Mouse (Mus musculus): Measurements from ENCODE around the gene Fpgt.

Fpgt gene

DNA sequence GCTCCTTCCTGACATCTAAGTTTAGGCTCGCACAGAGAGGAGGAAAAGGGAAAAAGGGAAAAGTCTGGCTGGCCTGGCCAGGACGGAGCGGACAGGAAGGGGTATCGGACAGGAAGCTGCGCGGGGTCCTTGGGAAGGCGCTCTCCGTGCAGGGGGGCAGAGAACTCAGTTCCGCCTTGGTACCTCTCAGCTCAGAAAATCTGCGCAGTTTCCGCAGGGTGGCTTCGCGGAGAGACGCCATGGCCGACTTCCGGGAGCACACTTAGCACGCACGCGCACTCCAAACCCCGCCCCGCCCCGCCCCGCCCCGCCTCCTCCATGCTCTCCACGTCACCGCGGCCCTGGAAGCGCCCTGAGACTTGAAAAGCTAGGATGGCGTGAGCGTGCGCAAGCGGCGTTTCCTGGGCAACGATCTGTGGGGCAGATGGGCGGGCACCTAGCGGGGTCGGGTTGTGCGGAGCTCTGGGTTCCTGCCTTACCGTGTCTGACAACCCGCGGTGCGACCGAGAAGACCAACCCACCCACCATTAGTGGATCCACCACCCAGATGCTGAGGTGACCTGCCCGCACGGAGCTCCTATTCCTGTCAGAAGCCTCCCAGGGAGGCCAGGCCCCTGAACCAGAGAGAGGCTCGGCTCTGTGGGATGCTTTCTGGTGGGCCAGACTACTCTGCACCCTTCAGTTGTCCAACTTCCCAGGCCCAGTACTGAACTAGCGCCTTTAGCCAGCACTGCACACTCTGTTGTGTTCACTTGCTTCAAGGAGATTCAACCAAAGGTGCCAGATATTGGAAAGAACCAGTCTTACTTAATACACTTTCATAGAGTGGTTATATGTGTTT is at the start of gene Fpgt, which contains the start of gene Lrriq3:
TSS of gene Fpgt (minus strand) at position 288 of the 841 bp plus-strand sequence.
TSS of gene Lrriq3 (plus strand) at position 319 of the 841 bp plus-strand sequence.
- DNase-seq (ENCODE audit: low read depth in 1 of 2, low spot score in 2 of 2) = peak; percentile 39 to 67

DNA sequence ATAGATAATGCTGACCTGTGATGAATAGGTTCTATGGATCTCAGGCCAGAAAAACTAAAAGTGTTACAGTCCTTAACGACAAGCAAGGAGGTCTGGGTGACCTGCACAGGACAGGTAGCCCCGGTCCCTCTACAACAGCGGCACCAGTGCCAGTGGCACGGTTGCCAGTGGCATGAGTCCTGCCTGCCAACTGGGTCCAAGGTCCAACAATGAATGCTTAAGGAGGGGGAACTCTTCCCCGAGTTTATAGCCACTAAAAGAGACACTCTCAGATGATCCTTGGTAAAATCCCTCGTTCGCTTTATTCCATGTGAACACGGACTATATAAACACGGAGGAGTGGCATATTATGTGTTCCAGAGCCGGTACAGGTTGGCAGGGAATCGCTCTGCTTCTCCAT is 47.8 kb upstream of the Fpgt start:
- DNase-seq (ENCODE audit: low read depth in 1 of 2, low spot score in 2 of 2) = no peak

GRCm38 (mm10) chr3:155137737-155138136 is 44.5 kb upstream of the Fpgt start:
- no peak for DNase-seq (ENCODE audit: low read depth in 1 of 2, low spot score in 2 of 2)

DNA sequence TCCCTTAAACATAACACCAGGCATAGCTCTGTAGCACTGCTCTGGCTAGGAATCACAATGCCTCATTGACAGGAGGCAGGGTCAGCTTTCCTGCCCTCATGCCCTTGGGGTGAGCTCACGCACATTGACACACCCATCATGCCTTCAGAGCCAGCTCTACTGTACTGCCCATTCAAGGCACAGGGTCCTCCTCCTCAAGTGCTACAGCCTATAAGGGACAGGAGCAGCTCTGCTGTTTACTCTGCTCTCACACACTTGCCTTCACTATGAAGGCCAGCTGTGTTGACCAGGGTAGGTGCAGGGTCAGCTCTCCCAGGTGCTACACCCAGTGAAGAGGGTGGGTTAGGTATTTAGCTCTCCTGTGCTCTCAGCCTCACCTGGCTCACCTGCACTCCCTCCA is 12.8 kb upstream of the Fpgt start:
- no peak for DNase-seq (ENCODE audit: low read depth in 1 of 2, low spot score in 2 of 2)

GRCm38 (mm10) chr3:155099266-155099665 is 6.1 kb upstream of the Fpgt start:
- DNase-seq (ENCODE audit: low read depth in 1 of 2, low spot score in 2 of 2) = no peak

DNA sequence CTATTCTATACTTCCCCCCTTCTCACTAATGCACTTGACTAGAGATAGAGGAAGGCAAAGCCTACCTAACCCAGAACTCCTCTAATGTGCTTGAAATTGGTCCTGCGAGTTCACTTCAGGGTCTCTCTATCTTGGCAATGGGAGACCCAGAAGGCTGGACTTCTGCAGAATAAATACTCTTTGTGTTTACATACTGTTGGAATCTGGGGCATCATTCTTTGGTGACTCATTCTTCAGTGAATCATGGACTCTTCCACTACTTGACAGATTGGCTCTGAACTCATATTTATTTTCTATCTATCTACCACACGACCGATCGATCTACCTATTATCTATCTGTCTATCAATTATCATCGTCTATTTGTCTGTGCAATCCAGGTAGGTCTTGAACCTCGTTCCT is 1.1 kb downstream of the Fpgt start:
- DNase-seq (ENCODE audit: low read depth in 1 of 2, low spot score in 2 of 2) = no peak

- DNase-seq (ENCODE audit: low read depth in 1 of 2, low spot score in 2 of 2) = no peak
Observed at GRCm38 (mm10) chr3:155077908-155078307, 15.3 kb downstream of the Fpgt start.

DNA sequence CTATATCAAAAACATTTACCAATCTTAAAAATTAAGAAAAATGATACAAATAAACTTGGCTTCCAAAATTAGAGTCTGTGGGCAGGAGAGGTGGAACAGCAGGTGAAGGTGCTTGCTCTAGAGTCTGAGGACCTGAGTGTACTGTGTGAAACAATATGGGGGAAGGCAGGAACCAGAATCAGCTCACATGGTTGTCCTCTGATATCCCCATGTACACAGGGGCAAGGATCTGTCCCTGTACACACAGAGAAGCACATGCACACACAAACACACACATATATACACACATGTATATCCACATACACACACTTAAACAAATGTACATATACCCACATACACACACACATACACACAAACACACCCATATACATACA is 33.8 kb downstream of the Fpgt start:
- DNase-seq (ENCODE audit: low read depth in 1 of 2, low spot score in 2 of 2) = no peak

GRCm38 (mm10) chr3:155058800-155059448 is 34.3 kb downstream of the Fpgt start:
- no peak for DNase-seq (ENCODE audit: low read depth in 1 of 2, low spot score in 2 of 2)

DNA sequence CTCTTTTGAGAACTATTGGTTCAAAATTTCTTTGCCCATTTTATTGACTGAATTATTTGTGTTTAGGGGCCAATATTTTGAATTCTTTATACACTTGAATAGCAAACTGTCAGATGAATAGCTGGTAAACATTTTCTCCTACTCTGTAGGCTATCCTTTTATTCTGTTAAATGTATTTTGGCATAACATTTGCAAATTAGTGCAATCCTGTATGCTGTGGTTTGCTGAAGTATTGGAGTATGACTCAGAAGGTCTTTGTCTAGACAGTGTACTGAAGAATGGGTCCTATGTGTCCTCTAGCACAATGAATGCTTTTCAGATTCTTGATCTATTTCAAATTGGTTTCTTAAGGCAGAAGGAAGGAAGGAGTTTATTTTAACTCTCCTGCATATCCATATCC is 35.6 kb downstream of the Fpgt start:
- DNase-seq (ENCODE audit: low read depth in 1 of 2, low spot score in 2 of 2) = no peak

GRCm38 (mm10) chr3:155056606-155057005 is 36.6 kb downstream of the Fpgt start:
- no peak for DNase-seq (ENCODE audit: low read depth in 1 of 2, low spot score in 2 of 2)

GRCm38 (mm10) chr3:155055231-155055916 is 37.8 kb downstream of the Fpgt start, which contains the start of gene Tnni3k:
Gene Tnni3k, minus strand, starts transcription at chr3:155055407.
- no peak for DNase-seq (ENCODE audit: low read depth in 1 of 2, low spot score in 2 of 2)

DNA sequence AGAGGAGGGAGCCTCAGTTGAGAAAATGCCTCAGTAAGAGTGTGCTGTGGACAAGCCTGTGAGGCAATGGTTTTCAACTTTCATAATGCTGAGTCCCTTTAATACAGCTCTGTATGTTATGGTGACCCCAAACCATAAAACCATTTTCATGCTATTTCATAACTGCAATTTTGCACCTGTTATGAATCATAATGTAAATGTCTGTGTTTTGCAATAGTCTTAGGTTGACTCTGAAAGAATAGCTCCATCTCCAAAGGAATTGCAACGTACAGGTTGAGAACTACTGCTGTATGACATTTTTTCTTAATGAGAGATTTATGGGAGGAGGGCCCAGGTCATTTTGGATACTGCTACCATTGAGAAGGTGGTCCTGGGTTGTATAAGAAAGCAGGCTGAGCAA is 40.0 kb downstream of the Fpgt start:
- DNase-seq (ENCODE audit: low read depth in 1 of 2, low spot score in 2 of 2) = no peak

DNA sequence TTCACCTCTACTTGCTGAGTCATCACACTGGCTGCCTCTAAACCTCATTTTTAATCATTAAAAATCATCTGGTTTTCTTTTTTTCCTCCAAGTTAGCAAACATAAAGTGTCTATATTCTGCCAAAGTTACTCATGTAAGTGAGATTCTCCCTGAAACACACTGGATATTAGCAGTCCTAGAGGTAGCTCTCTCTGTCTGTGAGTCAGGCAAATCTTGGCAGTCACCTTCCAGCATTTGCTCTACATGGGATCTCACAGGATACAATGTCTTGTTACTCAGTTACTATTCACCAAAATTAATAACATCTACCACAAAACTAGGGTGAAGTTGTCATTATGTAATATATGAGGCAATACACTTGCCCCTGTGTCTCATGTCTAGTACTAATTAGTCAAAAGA is 41.2 kb downstream of the Fpgt start:
- DNase-seq (ENCODE audit: low read depth in 1 of 2, low spot score in 2 of 2) = no peak

DNA sequence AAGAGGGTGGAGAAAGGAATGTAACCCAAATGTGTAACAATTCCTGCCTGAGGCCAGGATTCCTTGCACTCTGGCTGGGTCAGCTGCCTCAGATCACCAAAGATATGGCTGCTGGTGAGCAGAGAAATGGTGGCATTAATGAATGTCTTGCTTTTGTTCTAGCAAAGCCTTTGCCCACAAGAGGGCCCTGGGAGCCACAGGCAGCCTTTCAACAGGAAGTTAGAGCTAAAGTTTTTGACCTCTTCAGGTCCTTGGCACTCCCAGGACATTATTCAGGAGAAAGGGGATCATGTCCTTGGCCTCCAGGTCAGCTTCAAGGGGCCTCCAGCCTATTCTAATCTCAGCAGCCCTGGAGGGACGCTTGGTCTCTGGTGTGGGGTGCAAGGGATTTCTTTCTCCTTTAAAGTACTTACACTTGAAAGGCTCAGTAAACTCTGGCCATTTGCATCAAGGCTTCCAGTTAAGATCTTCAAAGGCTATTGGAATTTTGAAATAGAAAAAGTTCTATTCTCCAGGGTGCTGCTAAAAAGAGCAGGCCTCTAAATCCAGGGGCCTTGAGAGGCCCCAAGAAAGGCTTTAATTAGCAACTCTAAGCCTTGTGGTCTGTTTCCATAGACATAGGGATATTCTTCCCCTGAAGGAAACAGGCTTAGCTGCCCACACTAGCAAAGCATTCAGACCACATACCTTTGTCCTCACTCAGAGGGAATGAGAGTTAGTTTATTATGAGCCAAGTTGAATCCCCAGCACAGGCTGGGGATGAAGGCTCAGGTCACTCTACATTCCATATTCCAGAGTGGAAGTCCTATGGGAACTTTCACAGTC is 54.0 kb downstream of the Fpgt start:
- no peak for DNase-seq (ENCODE audit: low read depth in 1 of 2, low spot score in 2 of 2)
